Mouse (Mus musculus): ENCODE measurements around the gene Cry2. TPM values are rescaled to one million over a fixed set of nuclear protein-coding genes. Genes with fewer than 3 reads are reported as not detected.
A peak's percentile ranks its signal among the peaks of the same experiment; 100 is the strongest.

Cry2 gene
- polyA plus RNA-seq, 1 experiment, result 8.4 TPM

DNA sequence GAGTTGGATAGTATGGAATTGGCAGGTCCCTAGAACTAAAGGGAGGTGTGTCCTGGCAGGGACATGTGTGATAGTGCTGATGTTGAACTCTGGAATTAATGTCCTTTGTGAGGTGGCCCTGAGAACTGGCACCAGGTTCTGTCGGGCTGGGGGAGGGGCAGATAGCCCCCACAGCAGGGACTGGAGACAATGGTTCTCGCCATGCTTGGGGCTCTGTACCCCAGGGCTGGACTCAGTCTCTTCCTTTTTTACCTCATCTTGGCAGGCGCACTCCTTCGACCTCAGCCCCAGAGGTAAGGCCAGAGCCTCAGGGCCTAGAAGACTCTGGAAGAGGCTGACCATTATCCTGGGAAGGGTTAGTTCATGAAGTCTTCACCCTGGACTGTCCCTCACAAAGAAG lies 51.1 kb downstream of the Cry2 start:
- no peak for DNase-seq (ENCODE audit: low read depth in 1 of 2, low spot score in 2 of 2)
- H3K27ac ChIP-seq (ENCODE audit: insufficient read depth, low read length), result no peak overlapping the region
- no peak for TF ChIP-seq CTCF (IDR thresholded peaks at IDR 0.05; ENCODE audit: extremely low read depth, insufficient read depth, insufficient read length, insufficient replicate concordance)
- TF ChIP-seq POLR2A (IDR thresholded peaks at IDR 0.05; ENCODE audit: low read depth, low read length), result no peak
- WGBS, result 87% methylated on average over 4 of the region's 4 CpGs
- no peaks in the 10 kb centered on the region for H3K4me1 ChIP-seq (ENCODE audit: control insufficient read depth, insufficient read depth, insufficient read length)
- H3K4me3 ChIP-seq (ENCODE audit: extremely low read depth, insufficient read depth, insufficient read length), result no peak overlapping the region
- H3K27me3 ChIP-seq (ENCODE audit: control insufficient read depth, insufficient read depth, low read length), result no peaks in the 10 kb centered on the region
- H3K36me3 ChIP-seq (ENCODE audit: control insufficient read depth, insufficient read depth, low read length), result peaks cover 29% of the 10 kb centered on the region

DNA sequence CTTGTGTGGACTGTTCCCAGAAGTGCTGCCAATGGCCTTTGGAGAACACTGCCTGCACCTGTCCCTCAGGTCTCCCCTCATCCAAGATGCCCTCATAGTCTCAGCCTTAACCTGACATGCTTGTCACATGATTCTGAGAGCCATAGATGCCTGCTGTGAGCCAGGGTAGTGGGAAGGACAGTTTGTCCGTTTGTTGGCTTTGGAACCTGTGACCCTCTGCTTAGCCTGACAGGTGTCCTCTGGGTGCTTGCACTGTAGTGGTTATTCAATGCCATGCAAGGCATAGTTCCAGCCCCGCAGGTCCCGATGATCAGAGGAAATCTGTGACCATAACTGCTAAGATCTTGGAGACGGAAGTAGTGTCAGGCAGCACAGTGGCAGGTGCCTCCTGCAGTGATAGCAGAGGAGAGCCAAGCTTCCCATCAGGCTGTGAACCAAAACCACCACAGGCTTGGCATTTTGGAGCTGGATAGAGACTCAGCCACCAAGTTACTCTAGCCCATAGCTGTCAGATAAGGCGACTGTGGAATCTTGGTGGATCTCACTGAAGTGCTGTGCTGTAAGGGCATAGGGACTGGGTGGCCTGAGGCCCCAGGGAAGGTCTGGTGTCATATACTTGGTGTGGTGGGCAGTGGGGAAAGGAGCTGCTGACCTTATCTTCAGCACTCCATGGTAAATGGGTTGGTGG lies 51.8 kb downstream of the Cry2 start, which contains the start of gene 1700029I15Rik:
1700029I15Rik (plus strand) TSS at position 638 of the 688 bp plus-strand sequence.
- Histone ChIP-seq H3K27ac (ENCODE audit: insufficient read depth, low read length) (no peak within 1 kb of the TSS), H3K4me3 (ENCODE audit: extremely low read depth, insufficient read depth, insufficient read length) (no peak within 1 kb of the TSS), H3K36me3 (ENCODE audit: control insufficient read depth, insufficient read depth, low read length) (peaks cover 29% of the 10 kb centered on the region), H3K4me1 (ENCODE audit: control insufficient read depth, insufficient read depth, insufficient read length) (no peaks in the 10 kb centered on the region), H3K27me3 (ENCODE audit: control insufficient read depth, insufficient read depth, low read length) (no peaks in the 10 kb centered on the region)
- no peak for DNase-seq (ENCODE audit: low read depth in 1 of 2, low spot score in 2 of 2)
- WGBS, result 87% methylated on average over 5 of the region's 5 CpGs
- TF ChIP-seq POLR2A (IDR thresholded peaks at IDR 0.05; ENCODE audit: low read depth, low read length), result no peak
- TF ChIP-seq CTCF (IDR thresholded peaks at IDR 0.05; ENCODE audit: extremely low read depth, insufficient read depth, insufficient read length, insufficient replicate concordance), result no peak

DNA sequence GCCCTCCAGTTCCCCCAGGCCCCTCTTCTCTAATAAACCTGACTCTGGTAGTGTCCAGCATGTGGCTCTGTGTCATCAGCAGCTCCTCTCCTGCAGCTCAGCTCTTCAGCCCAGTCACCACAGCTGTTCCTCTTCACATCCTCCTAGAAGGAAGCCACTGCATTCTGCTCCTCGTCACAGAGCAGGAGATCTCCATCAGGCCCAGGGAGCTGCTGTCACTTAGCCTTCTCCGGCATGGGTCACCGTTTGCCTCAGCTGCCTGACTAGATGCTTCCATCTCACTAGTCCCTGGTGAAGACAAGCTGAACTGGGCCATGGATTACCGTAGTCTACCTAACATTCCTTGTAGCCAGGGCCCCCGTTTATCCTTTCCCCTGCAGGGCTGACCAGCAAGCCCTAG lies 52.7 kb downstream of the Cry2 start:
- no peak overlapping the region for H3K27ac ChIP-seq (ENCODE audit: insufficient read depth, low read length)
- H3K36me3 ChIP-seq (ENCODE audit: control insufficient read depth, insufficient read depth, low read length), result peaks cover 29% of the 10 kb centered on the region
- H3K4me3 ChIP-seq (ENCODE audit: extremely low read depth, insufficient read depth, insufficient read length), result no peak overlapping the region
- DNase-seq (ENCODE audit: low read depth in 1 of 2, low spot score in 2 of 2), result no peak
- H3K4me1 ChIP-seq (ENCODE audit: control insufficient read depth, insufficient read depth, insufficient read length), result peaks cover 3% of the 10 kb centered on the region; the same call in 1 of the 2 replicates
- 93% methylated on average over 5 of the region's 5 CpGs for WGBS
- H3K27me3 ChIP-seq (ENCODE audit: control insufficient read depth, insufficient read depth, low read length), result no peaks in the 10 kb centered on the region
- TF ChIP-seq CTCF (IDR thresholded peaks at IDR 0.05; ENCODE audit: extremely low read depth, insufficient read depth, insufficient read length, insufficient replicate concordance), result no peak
- TF ChIP-seq POLR2A (IDR thresholded peaks at IDR 0.05; ENCODE audit: low read depth, low read length), result no peak

DNA sequence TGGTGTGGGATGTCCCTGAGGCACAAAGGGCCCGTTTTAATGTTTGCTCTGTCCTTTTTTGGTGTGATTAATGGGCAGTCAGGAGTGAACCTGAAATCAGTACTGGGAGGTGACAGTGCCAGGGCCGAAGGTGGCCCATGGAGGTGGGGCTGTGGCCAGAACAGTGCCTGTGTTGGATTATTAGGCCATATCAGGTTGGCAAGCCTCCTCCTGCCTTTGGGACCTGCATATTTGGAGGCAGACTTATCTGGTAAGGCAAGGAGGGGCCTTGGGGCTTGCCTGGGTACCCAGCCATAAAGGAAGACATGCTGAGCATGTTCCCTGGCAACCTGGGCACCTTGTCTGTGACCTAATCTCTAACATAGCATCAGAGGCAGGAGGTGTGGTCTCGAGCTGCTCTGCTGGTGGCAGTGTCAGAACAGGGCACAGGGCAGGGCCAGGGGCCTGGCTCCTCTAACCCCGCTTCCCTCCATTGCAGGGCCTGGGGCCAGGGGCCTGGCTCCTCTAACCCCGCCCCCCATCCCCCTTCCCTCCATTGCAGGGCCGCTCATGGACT lies 53.3 kb downstream of the Cry2 start:
- no peak for DNase-seq (ENCODE audit: low read depth in 1 of 2, low spot score in 2 of 2)
- peaks cover 29% of the 10 kb centered on the region for H3K36me3 ChIP-seq (ENCODE audit: control insufficient read depth, insufficient read depth, low read length)
- no peak overlapping the region for H3K4me3 ChIP-seq (ENCODE audit: extremely low read depth, insufficient read depth, insufficient read length)
- WGBS, result 83% methylated on average over 6 of the region's 6 CpGs
- H3K27me3 ChIP-seq (ENCODE audit: control insufficient read depth, insufficient read depth, low read length), result no peaks in the 10 kb centered on the region
- H3K27ac ChIP-seq (ENCODE audit: insufficient read depth, low read length), result no peak overlapping the region; the same call in 1 of the 2 replicates
- TF ChIP-seq CTCF (IDR thresholded peaks at IDR 0.05; ENCODE audit: extremely low read depth, insufficient read depth, insufficient read length, insufficient replicate concordance), result no peak
- no peak for TF ChIP-seq POLR2A (IDR thresholded peaks at IDR 0.05; ENCODE audit: low read depth, low read length)
- H3K4me1 ChIP-seq (ENCODE audit: control insufficient read depth, insufficient read depth, insufficient read length), result peaks cover 8% of the 10 kb centered on the region; the same call in 1 of the 2 replicates

DNA sequence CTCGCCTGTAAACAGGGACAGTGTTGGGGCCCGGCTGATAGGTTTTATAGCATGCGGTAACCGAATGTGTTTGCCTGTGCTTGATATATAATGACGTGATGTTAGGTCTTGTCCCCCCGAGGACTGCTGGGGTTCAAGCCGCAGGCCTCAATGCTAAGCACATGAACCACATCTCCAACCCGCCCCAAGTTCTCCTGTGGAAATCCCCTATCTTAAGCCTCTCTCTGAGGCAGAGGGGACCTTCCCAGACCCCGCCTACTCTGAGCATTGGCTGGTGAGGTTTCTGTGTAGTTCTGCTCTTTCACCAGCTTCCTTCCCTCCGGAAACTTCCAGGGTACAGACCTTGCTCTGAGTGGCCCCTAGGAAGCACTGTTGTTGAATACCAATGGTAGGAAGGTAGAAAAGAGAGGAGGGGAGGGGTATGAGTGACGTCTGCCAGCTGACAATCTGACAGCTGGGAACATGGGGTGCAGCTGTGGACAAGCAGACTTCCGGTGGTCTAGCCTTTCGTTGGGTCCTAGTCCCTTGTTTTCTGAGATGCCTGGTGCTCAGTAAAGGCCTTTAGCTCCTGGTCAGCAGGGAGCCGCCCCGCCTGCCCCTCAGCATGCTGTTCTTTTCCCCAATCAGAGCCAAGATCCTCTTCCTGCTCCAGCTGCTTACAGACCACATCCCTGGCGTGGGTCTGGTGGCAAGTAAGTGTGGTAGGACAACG lies 53.9 kb downstream of the Cry2 start:
- TF ChIP-seq POLR2A (IDR thresholded peaks at IDR 0.05; ENCODE audit: low read depth, low read length) (no peak), CTCF (IDR thresholded peaks at IDR 0.05; ENCODE audit: extremely low read depth, insufficient read depth, insufficient read length, insufficient replicate concordance) (no peak)
- no peaks in the 10 kb centered on the region for H3K27me3 ChIP-seq (ENCODE audit: control insufficient read depth, insufficient read depth, low read length)

DNA sequence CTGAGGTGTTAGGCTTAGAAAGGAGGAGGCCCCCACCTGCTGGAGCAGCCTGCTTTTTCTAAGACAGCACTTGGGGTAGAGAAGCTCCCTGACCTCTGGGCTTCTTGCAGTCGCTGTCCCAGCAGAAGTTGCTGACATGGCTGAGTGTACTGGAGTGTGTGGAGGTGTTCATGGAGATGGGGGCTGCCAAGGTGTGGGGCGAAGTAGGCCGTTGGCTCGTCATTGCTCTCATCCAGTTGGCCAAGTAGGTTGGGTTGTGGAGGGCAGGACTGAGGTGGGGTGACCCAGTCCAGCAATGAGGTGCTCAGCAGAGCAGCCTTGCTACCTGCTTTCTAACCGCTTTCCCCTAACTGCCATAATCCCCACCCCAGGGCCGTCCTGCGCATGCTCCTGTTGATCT lies 56.5 kb downstream of the Cry2 start:
- DNase-seq (ENCODE audit: low read depth in 1 of 2, low spot score in 2 of 2), result no peak
- H3K27ac ChIP-seq (ENCODE audit: insufficient read depth, low read length), result no peak overlapping the region
- WGBS, result 89% methylated on average over 7 of the region's 7 CpGs
- H3K27me3 ChIP-seq (ENCODE audit: control insufficient read depth, insufficient read depth, low read length), result no peaks in the 10 kb centered on the region
- no peak overlapping the region for H3K4me3 ChIP-seq (ENCODE audit: extremely low read depth, insufficient read depth, insufficient read length)
- peaks cover 27% of the 10 kb centered on the region for H3K36me3 ChIP-seq (ENCODE audit: control insufficient read depth, insufficient read depth, low read length)
- TF ChIP-seq CTCF (IDR thresholded peaks at IDR 0.05; ENCODE audit: extremely low read depth, insufficient read depth, insufficient read length, insufficient replicate concordance) (no peak), POLR2A (IDR thresholded peaks at IDR 0.05; ENCODE audit: low read depth, low read length) (no peak)
- H3K4me1 ChIP-seq (ENCODE audit: control insufficient read depth, insufficient read depth, insufficient read length), result peaks cover 8% of the 10 kb centered on the region; the same call in 1 of the 2 replicates

More for the DNA sequence above, 53.9 kb downstream of the Cry2 start:
- DNase-seq (ENCODE audit: low read depth in 1 of 2, low spot score in 2 of 2), result no peak
- peaks cover 29% of the 10 kb centered on the region for H3K36me3 ChIP-seq (ENCODE audit: control insufficient read depth, insufficient read depth, low read length)
- H3K4me1 ChIP-seq (ENCODE audit: control insufficient read depth, insufficient read depth, insufficient read length), result peaks cover 8% of the 10 kb centered on the region; the same call in 1 of the 2 replicates
- no peak overlapping the region for H3K4me3 ChIP-seq (ENCODE audit: extremely low read depth, insufficient read depth, insufficient read length)
- peak overlapping the region; percentile 44 for H3K27ac ChIP-seq (ENCODE audit: insufficient read depth, low read length)
- 75% methylated on average over 17 of the region's 17 CpGs for WGBS

Data from spleen, adult 2 months (tissue).